Mouse (Mus musculus): Measurements from ENCODE around the gene Mrpl49.
"Not testable (repeated sequence)": the region's sequence is repeated elsewhere in the genome, so short reads cannot be mapped to it uniquely, and the experiment has no call there.

Mrpl49 gene

DNA sequence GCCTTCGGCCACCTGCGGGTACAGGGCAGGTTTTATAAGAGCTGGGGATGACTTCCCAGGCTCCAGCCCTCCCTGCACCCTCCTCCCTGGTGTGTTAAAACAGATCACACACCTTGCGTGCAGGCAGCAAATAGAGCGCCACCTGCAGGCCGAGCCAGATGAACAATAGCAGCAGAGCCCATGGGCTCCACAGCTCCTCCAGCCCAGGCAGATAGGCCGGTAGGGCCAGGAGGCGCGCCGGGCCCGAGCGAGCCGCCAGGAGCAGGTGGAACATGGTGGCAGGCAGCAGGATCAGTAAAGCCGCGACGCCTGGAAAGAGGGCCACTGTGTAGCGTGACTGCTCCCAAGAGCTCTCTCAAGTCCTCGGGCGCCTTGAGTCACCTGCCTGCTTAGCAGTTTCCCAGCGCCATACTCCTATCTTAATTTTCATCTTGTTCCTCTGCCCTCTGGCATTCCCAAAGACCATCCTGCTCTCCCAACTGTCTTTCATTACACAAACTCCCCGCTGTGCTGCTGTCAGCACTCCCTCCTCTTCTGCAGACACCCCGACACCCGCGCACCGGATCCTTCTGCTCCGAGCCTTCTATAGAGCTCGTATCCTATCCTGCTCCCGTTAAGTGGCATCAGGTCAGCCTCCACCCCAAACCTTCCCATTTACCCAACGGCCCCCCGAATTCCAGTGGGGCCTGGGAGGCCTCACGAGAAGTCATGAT, 9.6 kb upstream of the Mrpl49 start:
- DNase-seq (ENCODE audit: low spot score), result peak; percentile 52

DNA sequence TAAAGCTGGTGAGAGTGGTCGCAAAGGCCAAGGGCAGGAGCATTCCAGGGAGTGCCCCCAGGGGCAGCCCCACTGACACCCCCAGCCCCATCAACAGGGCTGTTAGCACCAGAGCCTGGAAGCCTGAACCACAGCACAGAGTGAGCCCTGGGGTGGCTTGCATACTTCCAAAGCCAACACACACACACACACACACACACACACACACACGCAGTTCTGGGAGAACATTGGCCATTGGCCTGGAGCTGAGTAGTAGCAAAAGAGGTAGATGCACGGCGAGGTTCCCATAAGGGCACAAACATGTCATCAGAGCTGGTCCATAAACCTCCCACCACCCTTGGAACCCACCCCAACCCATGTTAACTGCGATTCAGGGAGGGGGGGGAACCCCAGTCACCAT, 9.0 kb upstream of the Mrpl49 start:
- DNase-seq (ENCODE audit: low spot score), result no peak

DNA sequence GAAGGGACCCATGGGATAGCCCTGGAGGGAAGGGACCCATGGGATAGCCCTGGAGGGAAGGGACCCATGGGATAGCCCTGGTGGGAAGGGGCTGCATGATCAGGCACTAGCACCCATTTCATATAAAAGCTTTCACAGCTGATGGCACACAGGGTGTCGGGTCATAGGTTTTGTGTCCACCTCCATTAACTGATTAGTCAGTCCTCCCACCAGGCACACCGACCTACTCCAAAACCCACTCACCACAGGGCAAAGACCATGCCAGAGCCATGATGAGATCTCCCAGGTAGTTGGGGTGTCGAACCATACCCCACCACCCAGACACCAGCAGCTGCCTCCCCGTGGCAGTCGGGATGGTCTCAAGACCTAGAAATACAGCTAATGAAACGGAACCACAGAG, 5.5 kb upstream of the Mrpl49 start:
- no peak for DNase-seq (ENCODE audit: low spot score)

DNA sequence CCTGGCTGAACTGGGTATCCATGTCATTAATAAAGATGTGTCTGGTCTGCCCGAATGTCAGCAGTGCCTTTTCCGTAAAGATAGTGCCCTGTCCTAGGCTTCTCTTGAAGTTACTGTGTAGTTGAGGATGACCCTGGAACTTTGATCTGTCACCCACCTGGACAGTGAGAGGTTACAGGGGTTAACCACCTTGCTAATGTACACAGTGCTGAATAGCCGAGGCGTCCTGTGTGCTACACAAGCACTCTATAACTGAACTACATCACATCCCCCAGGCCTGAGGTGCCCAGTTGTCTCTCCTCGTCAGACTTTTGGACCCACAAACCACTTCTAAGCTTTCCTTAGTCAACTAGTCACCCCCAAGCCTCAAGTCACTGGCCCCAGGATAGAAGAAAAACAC, 4.8 kb upstream of the Mrpl49 start:
- DNase-seq (ENCODE audit: low spot score), result no peak

DNA sequence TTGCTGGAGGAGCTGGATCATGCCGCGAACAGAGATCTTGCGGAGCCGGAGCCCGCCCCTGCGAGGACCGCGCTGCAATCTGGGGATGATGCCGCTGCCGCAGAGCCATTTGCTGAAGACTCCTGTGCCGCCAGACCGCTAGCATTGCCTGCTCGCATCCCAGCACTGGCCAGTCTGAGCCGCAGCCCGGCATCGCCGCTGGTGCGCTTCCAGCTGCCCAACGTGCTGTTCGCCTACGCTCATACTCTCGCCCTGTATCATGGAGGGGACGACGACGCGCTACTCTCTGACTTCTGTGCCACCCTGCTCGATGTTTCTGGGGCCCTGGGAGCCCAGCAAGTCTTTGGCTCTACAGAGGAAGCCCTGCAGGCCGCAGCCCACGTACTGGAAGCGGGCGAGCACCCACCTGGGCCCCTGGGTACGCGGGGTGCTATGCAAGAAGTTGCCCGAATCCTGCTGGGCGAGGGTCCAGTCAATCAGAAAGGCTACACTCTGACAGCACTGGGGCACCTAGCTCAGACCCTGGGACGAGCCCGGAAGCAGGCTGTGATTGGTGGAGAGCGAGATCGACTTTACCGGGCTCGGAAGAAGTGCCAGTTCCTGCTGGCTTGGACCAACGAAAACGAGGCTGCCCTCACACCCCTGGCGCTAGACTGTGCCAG, 4.2 kb upstream of the Mrpl49 start:
- DNase-seq (ENCODE audit: low spot score), result no peak

DNA sequence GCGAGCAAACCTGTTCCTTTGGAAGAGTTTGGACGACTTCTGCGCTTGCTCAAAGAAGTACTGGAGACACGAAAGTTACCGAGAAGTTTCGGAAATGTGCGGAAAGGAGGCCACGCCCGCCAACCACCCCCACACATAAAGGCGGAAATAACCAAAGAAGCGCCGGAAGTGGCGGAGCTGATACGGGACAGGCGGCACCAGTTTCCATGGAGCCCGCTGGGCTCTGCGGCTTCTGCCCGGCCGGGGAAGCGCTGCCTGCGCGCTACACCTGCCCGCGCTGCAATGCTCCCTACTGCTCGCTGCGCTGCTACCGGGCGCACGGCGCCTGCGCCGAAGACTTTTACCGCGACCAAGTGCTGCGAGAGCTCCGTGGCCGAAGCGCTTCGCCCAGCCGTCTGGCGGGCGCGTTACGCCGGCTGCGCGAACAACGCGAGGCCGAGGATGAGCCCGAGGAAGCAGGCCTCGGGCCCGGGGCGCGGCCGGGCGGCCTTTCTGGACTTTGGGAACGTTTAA, 3.5 kb upstream of the Mrpl49 start, which contains the start of gene Znhit2:
Gene Znhit2 (plus strand): TSS at position 172 of the 513 bp plus-strand sequence.
- peak; percentile 91 for DNase-seq (ENCODE audit: low spot score)

DNA sequence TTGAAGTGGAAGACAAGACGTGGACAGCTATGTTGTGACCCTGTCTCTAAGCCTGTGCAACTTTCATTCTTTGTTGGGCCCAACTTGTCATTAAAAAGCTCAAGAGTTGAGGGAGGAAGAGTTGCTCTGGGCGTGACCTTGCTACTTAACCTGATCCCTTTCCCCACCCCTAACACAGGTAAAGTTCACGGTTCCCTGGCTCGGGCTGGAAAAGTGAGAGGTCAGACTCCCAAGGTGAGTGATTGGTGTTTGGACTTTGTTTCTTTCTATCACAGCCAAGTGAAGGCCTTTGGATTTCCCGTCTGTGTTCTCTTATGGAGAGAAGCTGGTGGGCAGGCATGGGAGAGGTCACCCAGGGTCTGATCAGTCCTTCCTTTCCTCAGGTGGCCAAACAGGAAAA, 1.4 kb upstream of the Mrpl49 start:
- DNase-seq (ENCODE audit: low spot score), result no peak

DNA sequence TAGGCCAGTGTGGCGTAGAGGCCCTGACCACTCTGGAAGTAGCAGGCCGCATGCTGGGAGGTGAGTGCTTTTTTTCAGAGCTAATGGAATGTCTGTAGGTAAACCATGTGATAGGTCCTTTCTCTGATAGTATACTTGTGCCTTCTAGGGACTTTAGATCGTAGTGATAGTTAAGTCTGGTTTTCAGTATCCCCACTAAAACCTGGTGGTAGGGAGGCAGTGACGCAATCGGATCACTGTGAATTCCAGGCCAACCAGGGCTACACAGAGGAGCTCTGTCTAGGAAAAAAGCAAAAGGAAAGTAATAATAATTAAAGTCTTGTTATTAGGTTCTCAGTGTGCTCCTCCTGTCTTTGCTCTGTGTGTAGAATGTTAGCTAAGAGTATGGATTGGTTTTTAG, 928 bp upstream of the Mrpl49 start:
- no peak for DNase-seq (ENCODE audit: low spot score)

DNA sequence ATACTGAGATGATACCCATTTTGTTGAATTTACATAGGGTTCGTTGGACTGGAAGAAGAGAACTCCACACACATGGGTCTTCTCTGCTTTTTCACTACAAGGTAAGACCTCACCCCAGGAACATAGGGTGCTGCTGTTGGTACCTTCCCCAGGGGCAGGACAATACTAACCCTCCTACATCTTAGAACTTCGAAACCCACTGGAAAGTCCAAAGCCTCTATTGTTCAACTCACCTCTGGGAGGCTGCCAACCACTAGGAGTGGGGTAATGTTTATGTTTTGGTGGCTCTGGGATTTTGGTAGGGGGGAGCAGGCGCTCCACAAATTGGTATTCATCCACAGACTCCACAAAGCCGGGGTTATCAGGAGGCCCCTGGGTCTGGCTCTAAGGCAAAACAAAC, 889 bp downstream of the Mrpl49 start:
- DNase-seq (ENCODE audit: low spot score), result no peak

DNA sequence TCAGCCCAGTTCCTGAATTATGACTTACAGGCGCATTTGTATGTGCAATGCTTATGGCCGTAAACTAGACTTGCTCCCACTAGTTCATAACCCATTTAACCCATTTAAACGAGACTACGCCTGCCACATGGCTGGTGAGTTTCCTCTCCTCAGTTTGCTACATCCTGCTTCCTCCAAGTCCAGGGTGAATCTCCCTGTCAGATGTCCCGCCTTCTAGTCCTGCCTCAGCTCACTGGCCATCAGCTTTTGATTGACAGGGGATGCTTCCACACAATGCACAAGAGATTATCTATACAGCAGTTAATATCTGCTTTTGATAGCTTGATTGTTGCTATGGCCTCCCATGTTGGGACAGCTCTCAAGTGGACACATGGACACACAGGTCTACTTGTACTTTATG, 3.3 kb downstream of the Mrpl49 start:
- DNase-seq (ENCODE audit: low spot score), result no peak

DNA sequence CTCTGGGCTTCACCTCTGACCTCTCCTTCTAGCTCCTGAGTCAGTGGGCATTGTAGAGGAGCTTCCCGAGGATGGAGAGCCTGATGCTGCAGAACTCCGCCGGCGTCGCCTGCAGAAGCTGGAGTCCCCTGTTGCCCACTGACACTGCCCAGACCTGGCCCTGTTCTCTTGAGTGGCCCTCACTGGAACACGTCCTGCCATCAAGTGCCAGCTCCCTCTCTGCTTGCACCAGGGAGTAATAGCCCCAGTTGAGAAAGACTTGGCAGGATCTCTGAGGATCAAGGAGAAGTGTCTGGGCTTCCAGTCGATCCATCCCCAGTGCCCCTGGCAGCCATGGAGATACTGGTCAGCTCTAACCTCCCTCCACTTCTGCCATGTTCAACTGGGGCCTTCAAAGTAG, 5.1 kb downstream of the Mrpl49 start:
- no peak for DNase-seq (ENCODE audit: low spot score)

DNA sequence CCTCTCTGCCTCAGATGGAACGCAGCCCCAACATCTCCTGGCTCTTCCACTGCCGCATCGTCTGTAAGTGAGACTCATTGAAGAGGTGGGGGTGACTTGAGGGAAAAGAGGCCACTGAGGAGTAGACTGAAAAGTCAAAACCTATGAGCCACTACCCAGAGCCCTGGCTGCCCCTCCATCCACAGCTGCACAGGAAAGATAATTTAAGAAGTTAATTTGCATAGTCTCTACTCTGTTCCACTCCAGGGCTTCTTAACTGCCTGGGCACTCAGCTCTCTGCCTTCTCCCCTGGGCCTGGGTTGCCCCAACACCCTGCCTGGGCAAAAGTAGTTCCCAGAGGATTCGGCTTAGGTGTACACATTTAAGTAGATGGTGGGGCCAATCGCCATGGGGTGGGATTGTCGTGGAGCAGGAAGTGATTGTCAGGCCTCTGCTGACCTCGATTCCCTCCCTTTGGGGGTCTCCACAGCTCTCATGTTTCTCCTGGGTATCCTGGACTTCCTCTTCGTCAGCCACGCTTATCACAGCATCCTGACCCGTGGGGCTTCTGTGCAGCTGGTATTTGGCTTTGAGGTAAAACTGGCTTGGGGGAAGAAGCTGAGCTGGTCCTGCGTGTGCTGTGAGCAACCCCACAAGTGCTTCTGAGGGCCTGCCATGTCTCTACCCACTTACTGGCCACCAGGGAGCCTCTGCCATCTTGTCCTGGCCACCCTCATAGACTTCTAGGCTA, 8.7 kb downstream of the Mrpl49 start:
- no peak for DNase-seq (ENCODE audit: low spot score)

DNA sequence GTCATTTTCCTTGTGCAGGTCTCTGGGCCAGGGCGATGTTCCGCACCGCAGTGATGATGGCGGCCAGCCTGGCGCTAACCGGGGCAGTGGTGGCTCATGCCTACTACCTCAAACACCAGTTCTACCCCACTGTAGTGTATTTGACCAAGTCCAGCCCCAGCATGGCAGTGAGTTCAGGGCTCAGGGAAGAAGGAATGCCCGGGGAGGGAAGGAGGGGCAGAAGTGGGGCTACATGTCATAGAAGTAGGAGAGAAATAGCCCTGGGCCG, 9.8 kb downstream of the Mrpl49 start:
- no peak for DNase-seq (ENCODE audit: low spot score)

DNA sequence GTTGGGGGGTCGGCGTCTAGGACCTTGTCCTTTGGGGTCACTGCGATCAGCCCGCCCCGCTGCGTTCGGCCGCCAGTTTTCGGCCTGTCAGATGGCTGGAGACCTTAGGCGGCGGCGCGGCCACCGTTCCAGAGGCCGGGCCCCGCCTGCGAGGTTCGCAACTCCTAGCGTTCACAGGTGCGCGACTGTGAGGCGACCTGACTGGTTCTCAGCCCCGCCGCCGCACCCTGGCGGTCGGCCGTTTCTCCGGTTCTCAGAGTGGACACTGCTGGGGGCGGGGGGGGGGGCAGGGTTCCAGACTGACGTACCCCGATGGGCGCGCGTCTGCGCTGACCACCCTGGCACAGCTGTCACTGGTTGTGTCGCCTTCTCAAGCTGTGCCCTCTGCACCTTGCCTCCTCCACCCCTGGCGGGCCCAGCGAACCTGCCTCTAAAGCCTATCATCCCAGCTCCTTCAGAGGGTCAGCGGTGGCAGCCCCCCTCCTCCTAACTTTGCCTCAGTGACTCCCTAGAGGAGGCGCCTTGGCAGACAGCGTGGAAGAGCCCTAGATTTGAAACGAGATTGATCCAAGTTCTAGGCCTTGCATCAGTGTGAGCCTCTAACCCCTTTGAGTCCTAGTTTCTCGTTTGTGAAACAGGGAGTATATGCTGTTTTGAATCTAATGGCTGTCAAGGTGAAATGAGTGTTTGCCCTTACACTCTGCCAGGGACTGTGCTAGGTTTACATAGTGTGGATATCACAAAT, 10.3 kb downstream of the Mrpl49 start:
- DNase-seq (ENCODE audit: low spot score), result no peak

DNA sequence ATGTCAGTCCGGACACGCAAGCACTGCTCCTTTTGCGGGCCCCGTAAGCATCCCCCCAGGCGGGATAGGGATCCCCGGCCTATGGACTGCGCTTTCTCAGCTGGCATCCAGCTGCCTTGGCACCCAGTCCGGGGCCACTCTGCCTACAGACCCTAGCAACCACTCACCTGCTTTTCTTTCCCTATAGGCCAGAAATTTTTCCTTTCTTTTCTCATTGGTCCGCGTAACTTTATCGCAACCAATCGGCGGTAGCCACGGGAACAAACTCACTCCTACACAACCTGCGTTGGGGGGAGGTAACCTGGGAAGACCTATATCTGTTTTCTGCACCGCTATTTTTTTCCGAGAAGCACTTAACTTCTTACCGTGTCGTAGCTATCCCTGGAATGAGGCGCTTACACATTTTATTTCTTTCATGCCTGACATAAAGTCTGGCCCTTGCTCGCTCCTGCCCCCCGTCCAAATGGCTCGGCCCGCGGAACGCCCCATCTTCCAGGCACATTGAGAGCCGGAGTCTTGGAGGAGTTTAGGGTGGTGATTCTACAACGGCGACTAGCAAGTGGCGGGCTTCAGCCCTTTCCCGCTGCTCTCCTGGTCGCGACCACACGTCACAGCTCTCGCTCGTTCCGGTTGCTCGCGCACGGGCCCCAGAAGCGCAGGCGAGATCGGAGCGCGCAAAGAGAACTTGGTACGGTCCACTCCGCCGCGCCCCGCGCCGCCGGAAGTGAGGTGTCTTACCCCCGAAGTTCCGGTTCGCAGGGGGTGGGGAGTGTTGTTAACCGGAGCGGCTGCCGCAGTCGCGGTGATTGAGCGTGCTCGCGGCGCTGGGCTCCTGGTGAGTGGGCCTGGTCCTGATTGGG, 11.1 kb downstream of the Mrpl49 start, which contains the start of gene Syvn1:
Gene Syvn1 (plus strand): TSS at position 283 of the 860 bp plus-strand sequence.
- DNase-seq (ENCODE audit: low spot score), result peak; percentile 88

DNA sequence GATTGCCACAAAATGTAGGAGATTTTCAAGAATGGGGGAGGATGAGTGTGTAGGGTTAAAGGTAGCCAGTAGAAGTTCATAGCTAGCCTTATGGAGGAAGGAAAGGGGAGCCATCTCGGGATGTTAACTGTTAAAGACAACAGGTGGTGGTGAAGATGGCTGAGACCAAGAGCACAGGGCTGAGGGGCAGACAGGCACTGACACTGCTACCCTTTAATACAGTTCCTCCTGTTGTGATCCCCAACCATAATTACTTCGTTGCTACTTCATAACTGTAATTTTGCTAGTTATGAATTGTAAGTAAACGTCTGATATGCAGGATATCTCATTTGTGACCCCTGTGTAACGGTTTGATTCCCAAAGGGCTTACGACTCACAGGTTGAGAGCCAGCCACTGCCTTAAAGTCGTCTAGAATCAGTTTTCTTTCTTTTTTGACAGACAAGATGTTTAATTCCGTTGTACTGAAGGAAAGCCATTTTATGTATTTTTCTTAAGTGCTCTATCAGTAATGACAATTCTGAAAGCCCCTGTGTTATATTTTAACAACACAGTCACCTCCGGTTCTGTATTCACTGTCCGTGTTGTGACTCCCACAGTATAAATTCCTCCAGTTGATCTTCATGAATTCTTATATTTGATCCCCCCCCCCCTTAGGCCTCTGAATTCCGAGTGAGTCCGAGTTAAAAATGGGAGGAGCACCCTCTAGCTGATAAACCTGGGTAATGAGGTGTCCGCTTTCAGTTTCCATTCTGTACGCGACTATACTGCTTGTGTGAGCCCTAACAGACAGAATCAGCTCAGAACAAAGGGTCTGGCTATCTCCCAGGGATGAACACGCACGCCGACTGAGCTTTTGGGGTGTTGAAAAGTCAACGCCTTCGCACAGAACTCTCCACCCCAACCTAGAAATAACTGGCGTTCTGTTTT, 12.0 kb downstream of the Mrpl49 start:
- DNase-seq (ENCODE audit: low spot score), result no peak

DNA sequence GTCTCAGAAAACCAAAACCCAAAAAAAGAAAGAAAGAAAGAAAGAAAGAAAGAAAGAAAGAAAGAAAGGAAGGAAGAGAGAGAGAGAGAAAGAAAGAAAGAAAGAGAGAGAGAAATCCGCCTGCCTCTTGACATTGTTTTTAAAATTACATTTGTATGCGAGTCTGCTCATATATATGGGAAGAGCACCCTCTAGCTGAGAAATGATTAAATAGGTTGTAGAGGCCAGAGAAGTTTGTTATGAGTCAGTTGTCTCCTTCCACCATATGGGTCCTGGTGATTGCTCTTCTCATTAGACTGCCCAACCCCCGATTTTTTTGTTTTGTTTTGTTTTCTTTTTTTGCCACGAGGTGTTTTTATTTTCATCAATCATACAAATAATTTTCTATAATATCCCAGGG, 13.5 kb downstream of the Mrpl49 start:
- DNase-seq (ENCODE audit: low spot score), result not testable (repeated sequence)

DNA sequence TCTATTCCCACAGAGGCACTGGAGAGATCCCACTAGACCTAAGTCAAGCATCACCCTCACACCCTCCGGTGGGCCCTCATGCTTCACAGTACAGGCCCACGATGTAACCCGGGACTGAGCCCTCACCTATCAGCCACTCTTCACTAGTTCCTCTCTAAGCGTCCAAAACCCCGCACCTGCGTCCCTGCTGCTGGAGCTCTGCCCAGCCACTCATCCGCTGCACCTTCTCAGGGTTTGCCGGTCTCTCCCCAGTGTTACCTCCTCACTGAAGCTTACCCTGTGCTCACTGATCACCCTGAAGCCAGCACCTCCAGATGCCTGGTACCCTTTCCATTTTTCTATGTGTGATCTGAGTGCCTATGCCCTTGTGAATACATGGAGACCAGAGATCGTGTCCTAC, 15.3 kb downstream of the Mrpl49 start:
- no peak for DNase-seq (ENCODE audit: low spot score)

DNA sequence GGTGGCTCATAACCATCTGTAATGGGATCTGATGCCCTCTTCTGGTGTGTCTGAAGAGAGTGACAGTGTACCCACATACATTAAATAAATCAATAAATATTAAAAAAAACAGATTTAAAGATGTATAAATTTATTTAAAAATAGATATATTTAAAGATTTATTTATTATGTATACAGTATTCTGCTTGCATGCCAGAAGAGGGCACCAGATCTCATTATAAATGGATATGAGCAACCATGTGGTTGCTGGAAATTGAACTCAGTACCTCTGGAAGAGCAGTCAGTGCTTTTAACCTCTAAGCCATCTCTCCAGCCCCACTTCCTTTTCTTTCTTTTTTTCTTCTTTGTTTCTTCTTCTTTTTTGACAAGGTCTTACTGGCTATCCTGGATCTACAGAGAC, 17.6 kb downstream of the Mrpl49 start:
- DNase-seq (ENCODE audit: low spot score), result no peak

DNA sequence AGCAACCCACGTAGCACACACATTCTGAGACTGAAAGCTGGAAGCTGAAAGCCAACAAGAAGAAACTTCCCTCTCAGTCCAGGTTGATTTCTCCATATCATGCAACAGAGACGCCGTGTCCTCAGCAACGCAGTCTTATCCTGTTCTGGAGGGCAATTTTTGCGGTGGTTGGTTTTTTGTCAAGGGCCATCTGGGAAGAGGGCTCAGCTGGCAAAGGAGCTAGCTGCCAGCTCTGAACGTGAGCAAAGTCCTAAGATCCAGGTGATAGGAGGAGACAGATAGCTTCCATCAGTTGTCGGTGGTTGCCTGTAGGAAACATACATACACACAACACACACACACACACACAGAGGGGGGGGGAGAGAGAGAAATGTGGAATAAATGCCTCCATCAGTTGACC, 19.3 kb downstream of the Mrpl49 start:
- no peak for DNase-seq (ENCODE audit: low spot score)
